Mouse (Mus musculus) hindbrain, embryonic 11.5 days (tissue): Measurements from ENCODE around the gene Fasn. TPM values are rescaled to one million over a fixed set of nuclear protein-coding genes. Genes with fewer than 3 reads are reported as not detected.
"Not testable (repeated sequence)": the region's sequence is repeated elsewhere in the genome, so short reads cannot be mapped to it uniquely, and the experiment has no call there.

Source experiments
- ATAC-seq: fragments of 200-750 bp; cut with Nextera tagmentation; 2 replicates; pipeline ENCODE4 v1.8.0; 2017; ENCODE audit warnings: mild to moderate bottlenecking, moderate TSS enrichment, moderate library complexity; ENCODE audit not compliant: low FRiP score
- DNase-seq: peaks from one replicate; pipeline ENCODE4 v3.0.0-alpha.2; 2015; ENCODE audit warnings: low spot score
- H3K27ac ChIP-seq: fragments of 300-500 bp; sonication (generic); 2 replicates; pipeline ENCODE4 v1.5.1; 2014; ENCODE audit warnings: mild to moderate bottlenecking, low read depth, low read length
- H3K27me3 ChIP-seq: fragments of 300-500 bp; sonication (generic); 2 replicates; pipeline ENCODE4 v1.6.1; 2014; ENCODE audit warnings: mild to moderate bottlenecking, low read length, moderate library complexity, mixed read lengths; ENCODE audit not compliant: control insufficient read depth, insufficient read depth
- H3K36me3 ChIP-seq: fragments of 300-500 bp; sonication (generic); 2 replicates; pipeline ENCODE4 v1.6.1; 2014; ENCODE audit warnings: mild to moderate bottlenecking, low read length, moderate library complexity, mixed read lengths; ENCODE audit not compliant: control insufficient read depth, insufficient read depth
- H3K4me1 ChIP-seq: fragments of 300-500 bp; sonication (generic); replicated peaks from 2 replicates; pipeline ENCODE4 v1.6.1; 2014; ENCODE audit warnings: low read length, mixed read lengths; ENCODE audit not compliant: control insufficient read depth, insufficient read depth
- H3K4me2 ChIP-seq: fragments of 300-500 bp; sonication (generic); replicated peaks from 2 replicates; pipeline ENCODE4 v1.6.1; 2014; ENCODE audit warnings: mild to moderate bottlenecking, low read depth, low read length
- H3K4me3 ChIP-seq: fragments of 300-500 bp; sonication (generic); 2 replicates; pipeline ENCODE4 v1.5.1; 2014; ENCODE audit warnings: low read depth, low read length
- H3K9ac ChIP-seq: fragments of 300-500 bp; sonication (generic); 2 replicates; pipeline ENCODE4 v1.6.1; 2014; ENCODE audit warnings: low read depth, low read length
- H3K9me3 ChIP-seq: fragments of 300-500 bp; sonication (generic); 2 replicates; pipeline ENCODE4 v1.6.1; 2016; ENCODE audit warnings: low read length; ENCODE audit not compliant: control insufficient read depth
- WGBS: fragments of 180-500 bp; shearing (Covaris S2); extraction: QIAGEN DNeasy Blood & Tissue Kit; methylation state at CpG from one replicate; pipeline ENCODE4 v1.1.7; 2014; 5-methylcytosine and 5-hydroxymethylcytosine counted together
- polyA plus RNA-seq: library from polyadenylated mRNA; unstranded; fragments of >200 nt; fragmentation: Nextera tagmentation; extraction: Ambion mirVana; gene quantifications from 2 replicates; pipeline ENCODE4 v1.2.1, GENCODE M21; 2014

Gene Fasn
- polyA plus RNA-seq, 1 experiment from 2014 or later: 76.0 TPM

DNA sequence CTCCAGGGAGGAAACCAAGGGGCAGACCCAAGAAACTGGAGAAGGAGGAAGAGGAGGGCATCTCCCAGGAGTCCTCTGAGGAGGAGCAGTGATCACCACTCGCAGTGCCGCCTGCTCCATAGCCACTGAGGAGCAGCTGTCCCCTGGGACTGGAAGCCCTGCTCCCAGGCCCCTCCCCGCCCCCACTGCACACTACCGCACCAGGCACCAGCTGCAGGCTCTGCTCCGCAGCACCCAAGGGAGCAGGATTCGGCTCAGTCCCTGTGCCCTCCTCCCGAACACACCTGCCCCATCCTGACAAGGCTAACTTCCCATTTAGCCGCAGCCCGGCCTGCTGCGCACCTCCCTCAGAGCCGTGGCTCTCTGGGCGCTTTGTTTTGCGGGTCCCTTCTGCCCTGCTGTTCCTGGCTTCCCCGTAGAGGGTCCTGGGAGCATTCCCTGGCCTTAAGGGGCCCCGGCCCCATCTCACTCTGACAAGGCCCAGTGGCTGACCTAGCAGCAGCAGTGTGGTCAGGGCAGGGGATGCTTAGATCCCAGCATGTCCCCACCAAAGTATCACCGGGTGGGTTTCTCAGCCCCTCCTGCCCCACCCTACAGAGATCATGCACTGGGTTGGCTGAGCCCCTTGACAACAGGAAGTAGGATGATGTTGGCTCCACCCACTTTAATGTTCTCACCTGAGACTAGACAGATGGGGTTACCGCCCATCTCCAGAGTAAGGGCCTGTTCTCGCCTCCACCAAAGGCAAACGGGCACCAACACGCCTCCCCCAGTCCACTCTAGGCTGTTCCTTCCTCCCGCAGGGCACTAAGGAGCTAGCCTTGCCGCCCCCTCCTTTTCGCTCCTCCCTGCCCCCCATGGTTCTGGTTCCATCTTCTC lies 61.0 kb downstream of the Fasn start:
- H3K4me2 ChIP-seq, DNase-seq, ATAC-seq: not testable (repeated sequence)

DNA sequence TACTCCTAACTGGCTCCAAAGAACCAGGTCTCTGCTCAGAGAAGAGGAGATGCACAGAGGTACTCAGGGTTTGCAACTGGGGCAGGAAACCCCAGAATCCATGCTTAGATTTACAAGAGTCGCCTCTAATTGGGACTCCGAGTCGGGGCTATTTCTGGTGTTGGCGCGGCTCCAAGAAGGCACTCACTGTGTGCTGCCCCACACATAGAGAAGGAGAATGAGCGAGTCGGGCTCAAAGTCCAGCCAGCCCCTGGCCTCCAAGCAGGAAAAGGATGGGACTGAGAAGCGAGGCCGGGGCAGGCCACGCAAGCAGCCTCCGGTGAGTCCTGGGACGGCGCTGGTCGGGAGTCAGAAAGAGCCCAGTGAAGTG lies 61.7 kb downstream of the Fasn start, which contains the start of gene Hmga1b:
Gene Hmga1b (plus strand): TSS at position 123 of the 370 bp plus-strand sequence.
- WGBS: 27% methylated on average over 14 of the region's 14 CpGs

More for the DNA sequence above, 61.0 kb downstream of the Fasn start:
- not testable (repeated sequence) for H3K9ac ChIP-seq, H3K4me3 ChIP-seq, H3K36me3 ChIP-seq, H3K27ac ChIP-seq, H3K4me1 ChIP-seq, H3K27me3 ChIP-seq, H3K9me3 ChIP-seq
- WGBS: 26% methylated on average over 4 of the region's 23 CpGs

DNA sequence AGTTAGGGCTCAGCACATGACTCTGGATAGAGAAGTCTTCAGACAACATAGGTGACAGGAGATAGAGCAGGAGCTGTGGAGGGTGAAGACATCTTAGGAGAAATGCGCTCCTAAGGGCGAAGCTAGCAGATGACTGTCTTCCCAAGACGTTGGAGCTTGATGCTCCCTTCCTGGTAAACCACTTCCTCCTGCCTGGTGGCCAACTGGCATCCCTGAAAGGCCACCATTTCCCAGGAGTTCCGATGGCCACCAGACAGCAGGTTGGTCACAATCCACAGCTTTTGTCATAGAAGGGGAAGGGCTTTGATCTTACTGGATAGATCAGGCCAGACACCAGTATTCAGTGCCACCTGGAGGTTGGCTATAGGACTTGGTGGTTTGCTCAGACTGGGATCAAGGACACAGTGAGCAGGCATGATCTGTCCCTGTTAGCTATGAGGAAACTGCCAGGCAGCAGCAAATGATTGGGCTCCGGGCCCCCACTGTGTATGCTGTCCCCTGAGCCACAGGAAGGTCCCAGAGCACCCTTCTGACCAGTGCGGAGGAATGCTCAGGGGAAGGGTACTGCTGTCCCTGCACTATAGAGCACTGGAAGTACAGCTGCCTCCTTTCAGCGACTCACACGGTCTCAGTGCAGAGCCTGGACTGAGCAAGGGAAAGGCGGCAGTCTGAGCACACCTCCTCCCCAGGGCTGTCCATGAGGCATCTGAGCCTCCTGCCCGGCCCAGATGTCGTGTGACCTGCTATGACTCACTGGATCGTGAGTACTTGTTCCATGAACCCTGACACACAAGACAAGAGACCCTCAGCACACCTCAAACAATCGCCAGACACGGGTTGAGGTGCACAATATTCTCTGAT lies 62.3 kb downstream of the Fasn start:
- ATAC-seq (no peak), DNase-seq (no peak)
- no peak overlapping the region for H3K27ac ChIP-seq
- H3K36me3 ChIP-seq: no peaks in the 10 kb centered on the region
- H3K4me2 ChIP-seq: no peak overlapping the region
- 0 out of 2 replicates have a peak, but pooled peaks cover 2% of the 10 kb centered on the region for H3K9me3 ChIP-seq
- H3K4me3 ChIP-seq: no peak overlapping the region
- H3K4me1 ChIP-seq: no peaks in the 10 kb centered on the region
- WGBS: 65% methylated on average over 14 of the region's 14 CpGs
- H3K9ac ChIP-seq: no peak overlapping the region
- H3K27me3 ChIP-seq: peaks cover 3% of the 10 kb centered on the region; the same call in 1 of the 2 replicates

More for the DNA sequence above, 61.7 kb downstream of the Fasn start, which contains the start of gene Hmga1b:
- not testable (repeated sequence) for H3K27ac ChIP-seq, H3K4me1 ChIP-seq, H3K4me2 ChIP-seq, DNase-seq, ATAC-seq, H3K9ac ChIP-seq, H3K36me3 ChIP-seq, H3K27me3 ChIP-seq, H3K4me3 ChIP-seq, H3K9me3 ChIP-seq

DNA sequence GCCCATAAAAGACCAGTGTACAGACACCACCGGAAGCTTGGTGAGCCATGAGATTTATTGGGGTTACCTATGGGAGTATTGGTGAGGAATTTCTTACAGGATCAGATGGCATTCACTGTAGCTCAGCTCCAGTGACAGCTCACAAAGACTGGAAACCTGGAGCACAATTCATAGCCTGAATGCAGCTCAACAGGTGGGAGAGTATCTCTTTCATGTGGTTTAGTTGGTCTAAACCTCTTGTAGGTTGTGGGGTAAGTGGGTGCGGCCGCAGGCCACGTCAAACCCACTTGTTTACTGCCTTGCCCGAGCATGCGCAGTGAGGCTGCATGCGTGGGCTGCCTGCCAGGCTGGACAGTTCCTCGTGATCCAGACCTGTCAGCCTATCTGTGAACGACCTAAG lies 64.1 kb downstream of the Fasn start:
- Histone ChIP-seq H3K4me2 (no peak overlapping the region), H3K27ac (no peak overlapping the region), H3K27me3 (peaks cover 3% of the 10 kb centered on the region; the same call in 1 of the 2 replicates), H3K4me1 (no peaks in the 10 kb centered on the region), H3K9me3 (0 out of 2 replicates have a peak, but pooled peaks cover 2% of the 10 kb centered on the region), H3K4me3 (no peak overlapping the region), H3K36me3 (no peaks in the 10 kb centered on the region), H3K9ac (no peak overlapping the region)
- ATAC-seq (no peak), DNase-seq (no peak)
- WGBS: 90% methylated on average over 9 of the region's 9 CpGs

Other genes starting within 250 kb of the Fasn start
- 576 and 591 TPM in 2 replicates for gene Arhgdia, start 242.9 kb downstream of the Fasn start, polyA plus RNA-seq
- 686 and 764 TPM in 2 replicates for gene Alyref, start 226.2 kb downstream of the Fasn start, polyA plus RNA-seq
- gene Anapc11, start 226.1 kb downstream of the Fasn start, polyA plus RNA-seq: 195 TPM in 2 replicates
- gene Npb, start 216.1 kb downstream of the Fasn start, polyA plus RNA-seq: 0.42 TPM in 1 of 2 replicates, not detected in the other
- 104 and 105 TPM in 2 replicates for gene Pcyt2, start 206.6 kb downstream of the Fasn start, polyA plus RNA-seq
- 33.2 and 36.6 TPM in 2 replicates for gene Sirt7, start 199.3 kb downstream of the Fasn start, polyA plus RNA-seq
- 21.8 and 23.5 TPM in 2 replicates for gene Mafg, start 190.9 kb downstream of the Fasn start, polyA plus RNA-seq
- 28.2 and 30.2 TPM in 2 replicates for gene Pycr1, start 180.8 kb downstream of the Fasn start, polyA plus RNA-seq
- 0.19 and 0.49 TPM in 2 replicates for gene Myadml2, start 176.4 kb downstream of the Fasn start, polyA plus RNA-seq
- gene Notum, start 163.4 kb downstream of the Fasn start, polyA plus RNA-seq: 1.7 and 2.1 TPM in 2 replicates
- gene Aspscr1, start 151.6 kb downstream of the Fasn start, polyA plus RNA-seq: 117 and 122 TPM in 2 replicates
- gene Cenpx, start 110.8 kb downstream of the Fasn start, polyA plus RNA-seq: 115 and 121 TPM in 2 replicates
- 30.7 and 34.4 TPM in 2 replicates for gene Lrrc45, start 110.6 kb downstream of the Fasn start, polyA plus RNA-seq
- gene Rac3, start 103.1 kb downstream of the Fasn start, polyA plus RNA-seq: 17.6 and 18.2 TPM in 2 replicates
- gene Dcxr, start 97.3 kb downstream of the Fasn start, polyA plus RNA-seq: 14.3 and 15.2 TPM in 2 replicates
- gene Cbr2, start 92.4 kb downstream of the Fasn start, polyA plus RNA-seq: 0.82 and 1.6 TPM in 2 replicates
- 5.6 and 7.0 TPM in 2 replicates for gene Hmga1b, start 61.8 kb downstream of the Fasn start, polyA plus RNA-seq
- gene Rfng, start 40.3 kb downstream of the Fasn start, polyA plus RNA-seq: 28.8 and 29.4 TPM in 2 replicates
- gene Gps1, start 40.3 kb downstream of the Fasn start, polyA plus RNA-seq: 264 and 272 TPM in 2 replicates
- gene Dus1l, start 28.1 kb downstream of the Fasn start, polyA plus RNA-seq: 70.9 and 71.3 TPM in 2 replicates
- gene Ccdc57, start 108.3 kb upstream of the Fasn start, polyA plus RNA-seq: 3.9 and 4.7 TPM in 2 replicates
- 25.8 and 32.0 TPM in 2 replicates for gene Slc16a3, start 123.9 kb upstream of the Fasn start, polyA plus RNA-seq
- 58.4 and 71.3 TPM in 2 replicates for gene Csnk1d, start 166.8 kb upstream of the Fasn start, polyA plus RNA-seq
- gene Cd7, start 214.9 kb upstream of the Fasn start, polyA plus RNA-seq: not detected in 2 replicates
- gene Sectm1b, start 239.0 kb upstream of the Fasn start, polyA plus RNA-seq: not detected in 2 replicates